In genomic region chr3:107873335-107874251, GRCm38 (mm10) we compare ENCODE assay signal across 21 mouse cellular contexts. TPM values are rescaled to one million over a fixed set of nuclear protein-coding genes. Genes with fewer than 3 reads are reported as not detected.
DNase-seq lines count a peak whose midpoint lies in the region; ATAC-seq and TF ChIP-seq lines count a peak whose summit lies in the region.
"Had no signal": no experiment of that assay in that cellular context is flagged by ENCODE, and none has a peak within 500 bp of the region (broad histone marks: within the 10 kb centered on the region; RNA-seq: fewer than 3 reads in every experiment).

No protein-coding gene starts in this region.

- H3K79me2 ChIP-seq in liver, adult 2 months (ENCODE audit: control insufficient read depth, insufficient read depth, low read length), result no peaks in the 10 kb centered on the region

- no peak overlapping the region for H3K9ac ChIP-seq in forebrain, embryonic 16.5 days (replicated peaks; ENCODE audit: low read depth, low read length)
- no peak overlapping the region for H3K9ac ChIP-seq in liver, adult 2 months (ENCODE audit: low read depth, low read length)
- H3K9ac ChIP-seq in liver, embryonic 12.5 days, result no peak overlapping the region
- 0 out of 2 replicates have a peak overlapping the region, but pooled peaks have one; percentile 10 for H3K9ac ChIP-seq in intestine, embryonic 15.5 days
- H3K9ac ChIP-seq in heart, embryonic 11.5 days (ENCODE audit: low read depth, low read length), result no peak overlapping the region
- H3K9ac ChIP-seq: embryonic facial prominence, embryonic 12.5 days; hindbrain, embryonic 15.5 days; limb, embryonic 12.5 days; neural tube, embryonic 12.5 days had no signal

- DNase-seq in forebrain, embryonic 10.5 days (ENCODE audit: extremely low spot score, low spot score), result no peak
- peak; percentile 64 for DNase-seq in liver, adult 2 months (ENCODE audit: extremely low read depth, low read depth, low spot score)
- no peak for DNase-seq in limb, embryonic 10.5 days (ENCODE audit: low spot score)
- no peak for DNase-seq in gastrocnemius, adult 8-10 months (ENCODE audit: low spot score in 2 of 2)
- DNase-seq: cerebellum, adult 11-12 months; thymus, postnatal 36 days had no signal

- peak overlapping the region; percentile 26; the same call in 1 of the 2 replicates for H3K27ac ChIP-seq in forebrain, embryonic 10.5 days
- no peak overlapping the region for H3K27ac ChIP-seq in forebrain, embryonic 16.5 days (ENCODE audit: low read length)
- H3K27ac ChIP-seq in liver, adult 2 months (replicated peaks; ENCODE audit: insufficient read depth, low read depth, low read length), result no peak overlapping the region
- H3K27ac ChIP-seq in liver, embryonic 12.5 days, result no peak overlapping the region
- peak overlapping the region; percentile 89 for H3K27ac ChIP-seq in intestine, embryonic 15.5 days
- peak overlapping the region; percentile 30; the same call in 1 of the 2 replicates for H3K27ac ChIP-seq in limb, embryonic 10.5 days
- H3K27ac ChIP-seq in heart, embryonic 11.5 days (ENCODE audit: low read depth, low read length), result no peak overlapping the region
- H3K27ac ChIP-seq: embryonic facial prominence, embryonic 12.5 days; hindbrain, embryonic 15.5 days; left cerebral cortex, adult 2 months; limb, embryonic 12.5 days; neural tube, embryonic 12.5 days had no signal

- H3K36me3 ChIP-seq in forebrain, embryonic 10.5 days (replicated peaks), result no peaks in the 10 kb centered on the region
- H3K36me3 ChIP-seq in forebrain, embryonic 16.5 days (ENCODE audit: control insufficient read depth, insufficient read depth), result no peaks in the 10 kb centered on the region
- H3K36me3 ChIP-seq in liver, adult 2 months (ENCODE audit: control insufficient read depth, insufficient read depth, low read length), result no peaks in the 10 kb centered on the region
- H3K36me3 ChIP-seq in liver, embryonic 12.5 days, result no peaks in the 10 kb centered on the region
- no peaks in the 10 kb centered on the region for H3K36me3 ChIP-seq in intestine, embryonic 15.5 days
- no peaks in the 10 kb centered on the region for H3K36me3 ChIP-seq in limb, embryonic 10.5 days
- H3K36me3 ChIP-seq in heart, embryonic 11.5 days (ENCODE audit: control insufficient read depth, insufficient read depth, low read length), result no peaks in the 10 kb centered on the region
- H3K36me3 ChIP-seq: embryonic facial prominence, embryonic 12.5 days; hindbrain, embryonic 15.5 days; limb, embryonic 12.5 days; neural tube, embryonic 12.5 days had no signal

- TF ChIP-seq CTCF in liver, adult 2 months (IDR thresholded peaks at IDR 0.05; ENCODE audit: low read depth, low read length), result no peak

- TF ChIP-seq POLR2A in liver, adult 2 months (IDR thresholded peaks at IDR 0.05; ENCODE audit: extremely low read depth, insufficient read depth, low read length), result no peak

- 75% methylated on average over 24 of the region's 24 CpGs for WGBS in forebrain, embryonic 10.5 days
- WGBS in forebrain, embryonic 16.5 days, result 73% methylated on average over 24 of the region's 24 CpGs
- 72% methylated on average over 24 of the region's 24 CpGs for WGBS in liver, adult 2 months
- 68% methylated on average over 24 of the region's 24 CpGs for WGBS in liver, embryonic 12.5 days (ENCODE audit: insufficient replicate concordance)
- 49% methylated on average over 24 of the region's 24 CpGs for WGBS in intestine, embryonic 15.5 days
- WGBS in limb, embryonic 10.5 days, result 80% methylated on average over 24 of the region's 24 CpGs
- WGBS in heart, embryonic 11.5 days (ENCODE audit: insufficient replicate concordance), result 58% methylated on average over 24 of the region's 24 CpGs

- no peaks in the 10 kb centered on the region; the same call in 1 of the 2 replicates for H3K27me3 ChIP-seq in forebrain, embryonic 10.5 days (ENCODE audit: poor library complexity, severe bottlenecking)
- no peaks in the 10 kb centered on the region for H3K27me3 ChIP-seq in forebrain, embryonic 16.5 days (replicated peaks; ENCODE audit: control insufficient read depth, insufficient read depth, low read length)
- no peaks in the 10 kb centered on the region for H3K27me3 ChIP-seq in liver, adult 2 months (ENCODE audit: control insufficient read depth, insufficient read depth, low read length)
- H3K27me3 ChIP-seq in liver, embryonic 12.5 days (replicated peaks), result no peaks in the 10 kb centered on the region
- H3K27me3 ChIP-seq in intestine, embryonic 15.5 days (replicated peaks), result no peaks in the 10 kb centered on the region
- no peaks in the 10 kb centered on the region for H3K27me3 ChIP-seq in limb, embryonic 10.5 days (ENCODE audit: low read depth, poor library complexity, severe bottlenecking)
- H3K27me3 ChIP-seq in heart, embryonic 11.5 days (ENCODE audit: control insufficient read depth, insufficient read depth, low read length), result no peaks in the 10 kb centered on the region
- H3K27me3 ChIP-seq: embryonic facial prominence, embryonic 12.5 days; hindbrain, embryonic 15.5 days; limb, embryonic 12.5 days; neural tube, embryonic 12.5 days had no signal

- no peak for ATAC-seq in forebrain, embryonic 16.5 days
- ATAC-seq in liver, embryonic 12.5 days, result no peak
- peak; percentile 87 for ATAC-seq in intestine, embryonic 15.5 days
- no peak for ATAC-seq in heart, embryonic 11.5 days (replicated peaks; ENCODE audit: insufficient number of reproducible peaks, low FRiP score, low TSS enrichment)
- ATAC-seq: lung, postnatal 0 days had no signal

- H3K4me2 ChIP-seq in forebrain, embryonic 16.5 days (ENCODE audit: low read length), result no peak overlapping the region
- H3K4me2 ChIP-seq in liver, embryonic 12.5 days, result no peak overlapping the region
- peak overlapping the region; percentile 47 for H3K4me2 ChIP-seq in intestine, embryonic 15.5 days (replicated peaks)
- H3K4me2 ChIP-seq in heart, embryonic 11.5 days, result no peak overlapping the region
- H3K4me2 ChIP-seq: embryonic facial prominence, embryonic 12.5 days; hindbrain, embryonic 15.5 days; limb, embryonic 12.5 days; neural tube, embryonic 12.5 days had no signal

- H3K4me1 ChIP-seq in forebrain, embryonic 10.5 days, result peaks cover 16% of the 10 kb centered on the region
- peaks cover 8% of the 10 kb centered on the region for H3K4me1 ChIP-seq in forebrain, embryonic 16.5 days (replicated peaks; ENCODE audit: control insufficient read depth, insufficient read depth, low read length)
- no peaks in the 10 kb centered on the region for H3K4me1 ChIP-seq in liver, adult 2 months (ENCODE audit: control insufficient read depth, insufficient read depth, low read length)
- H3K4me1 ChIP-seq in liver, embryonic 12.5 days, result peaks cover 4% of the 10 kb centered on the region; the same call in 1 of the 2 replicates
- H3K4me1 ChIP-seq in intestine, embryonic 15.5 days (replicated peaks), result peaks cover 22% of the 10 kb centered on the region
- peaks cover 10% of the 10 kb centered on the region; the same call in 1 of the 2 replicates for H3K4me1 ChIP-seq in limb, embryonic 10.5 days
- H3K4me1 ChIP-seq in heart, embryonic 11.5 days (ENCODE audit: control insufficient read depth, insufficient read depth, low read length), result peaks cover 8% of the 10 kb centered on the region; the same call in 1 of the 2 replicates

- H3K9me3 ChIP-seq in forebrain, embryonic 10.5 days, result no peaks in the 10 kb centered on the region
- H3K9me3 ChIP-seq in forebrain, embryonic 16.5 days (ENCODE audit: control insufficient read depth, low read length), result no peaks in the 10 kb centered on the region
- no peaks in the 10 kb centered on the region for H3K9me3 ChIP-seq in liver, embryonic 12.5 days (replicated peaks)
- no peaks in the 10 kb centered on the region for H3K9me3 ChIP-seq in intestine, embryonic 15.5 days
- H3K9me3 ChIP-seq in limb, embryonic 10.5 days (replicated peaks), result no peaks in the 10 kb centered on the region
- no peaks in the 10 kb centered on the region for H3K9me3 ChIP-seq in heart, embryonic 11.5 days (replicated peaks; ENCODE audit: control insufficient read depth, low read length)
- H3K9me3 ChIP-seq: embryonic facial prominence, embryonic 12.5 days; hindbrain, embryonic 15.5 days; limb, embryonic 12.5 days; neural tube, embryonic 12.5 days had no signal

- H3K4me3 ChIP-seq in forebrain, embryonic 10.5 days, result no peak overlapping the region
- H3K4me3 ChIP-seq in forebrain, embryonic 16.5 days (replicated peaks; ENCODE audit: low read length), result no peak overlapping the region
- no peak overlapping the region for H3K4me3 ChIP-seq in liver, adult 2 months (ENCODE audit: insufficient read depth, low read depth, low read length)
- H3K4me3 ChIP-seq in liver, embryonic 12.5 days, result no peak overlapping the region
- peak overlapping the region; percentile 31 for H3K4me3 ChIP-seq in intestine, embryonic 15.5 days (replicated peaks)
- no peak overlapping the region for H3K4me3 ChIP-seq in limb, embryonic 10.5 days
- no peak overlapping the region for H3K4me3 ChIP-seq in heart, embryonic 11.5 days (ENCODE audit: low read depth, low read length)
- H3K4me3 ChIP-seq: embryonic facial prominence, embryonic 12.5 days; hindbrain, embryonic 15.5 days; left cerebral cortex, adult 2 months; limb, embryonic 12.5 days; neural tube, embryonic 12.5 days had no signal

RNA-seq across cellular contexts. Expression of gene Eps8l3, which starts 3.4 kb away (rescaled TPM):
- polyA plus RNA-seq in forebrain, embryonic 10.5 days (2016; fragmentation: Nextera tagmentation; extraction: Ambion mirVana), result not detected in 2 replicates
- polyA plus RNA-seq in forebrain, embryonic 16.5 days (2015; fragmentation: Nextera tagmentation; extraction: Ambion mirVana), result not detected in 2 replicates
- total RNA-seq in liver, adult 2 months (2014; rRNA removed), result under 0.01 TPM in 1 of 2 replicates, not detected in the other
- polyA plus RNA-seq in liver, adult 2 months (2012; rRNA removed), result 0.06 and 0.07 TPM in 2 replicates
- not detected in 2 replicates for polyA plus RNA-seq in liver, embryonic 12.5 days (2016; fragmentation: Nextera tagmentation; extraction: Ambion mirVana)
- 164 and 180 TPM in 2 replicates for polyA plus RNA-seq in intestine, embryonic 15.5 days (2015; fragmentation: Nextera tagmentation; extraction: Ambion mirVana)
- not detected in 2 replicates for polyA plus RNA-seq in limb, embryonic 10.5 days (2016; fragmentation: Nextera tagmentation; extraction: Ambion mirVana)
- not detected in 2 replicates for polyA plus RNA-seq in heart, embryonic 11.5 days (2014; fragmentation: Nextera tagmentation; extraction: Ambion mirVana)
- not detected for total RNA-seq in gastrocnemius, adult 8-10 months (2022)
- total RNA-seq: gastrocnemius, postnatal 4 days; left cerebral cortex, adult 2 months; megakaryocyte, adult 5-6 weeks had no signal
- polyA plus RNA-seq: brain, embryonic 14.5 days; embryonic facial prominence, embryonic 12.5 days; forebrain, embryonic 11.5 days; heart, postnatal 0 days; hindbrain, embryonic 15.5 days; limb, embryonic 12.5 days; lung, postnatal 0 days; neural tube, embryonic 12.5 days had no signal

RNA-seq across cellular contexts. Expression of gene Gstm5, which starts 22.0 kb away (rescaled TPM):
- polyA plus RNA-seq in forebrain, embryonic 10.5 days (2016; fragmentation: Nextera tagmentation; extraction: Ambion mirVana), result 225 and 235 TPM in 2 replicates
- 173 and 174 TPM in 2 replicates for polyA plus RNA-seq in forebrain, embryonic 16.5 days (2015; fragmentation: Nextera tagmentation; extraction: Ambion mirVana)
- 17.9 and 21.8 TPM in 2 replicates for total RNA-seq in liver, adult 2 months (2014; rRNA removed)
- 11.4 and 12.5 TPM in 2 replicates for polyA plus RNA-seq in liver, adult 2 months (2012; rRNA removed)
- 121 and 124 TPM in 2 replicates for polyA plus RNA-seq in liver, embryonic 12.5 days (2016; fragmentation: Nextera tagmentation; extraction: Ambion mirVana)
- polyA plus RNA-seq in intestine, embryonic 15.5 days (2015; fragmentation: Nextera tagmentation; extraction: Ambion mirVana), result 173 and 186 TPM in 2 replicates
- polyA plus RNA-seq in limb, embryonic 10.5 days (2016; fragmentation: Nextera tagmentation; extraction: Ambion mirVana), result 198 and 203 TPM in 2 replicates
- 131 TPM in 2 replicates for polyA plus RNA-seq in heart, embryonic 11.5 days (2014; fragmentation: Nextera tagmentation; extraction: Ambion mirVana)
- total RNA-seq in gastrocnemius, adult 8-10 months (2022), result 10 to 100 TPM; 86.8 to 93.3 (median 88.1) TPM

RNA-seq across cellular contexts. Expression of gene Gstm7, which starts 58.0 kb away (rescaled TPM):
- 17.7 and 19.5 TPM in 2 replicates for polyA plus RNA-seq in forebrain, embryonic 10.5 days (2016; fragmentation: Nextera tagmentation; extraction: Ambion mirVana)
- 65.5 and 70.7 TPM in 2 replicates for polyA plus RNA-seq in forebrain, embryonic 16.5 days (2015; fragmentation: Nextera tagmentation; extraction: Ambion mirVana)
- 69.8 and 99.1 TPM in 2 replicates for total RNA-seq in liver, adult 2 months (2014; rRNA removed)
- polyA plus RNA-seq in liver, adult 2 months (2012; rRNA removed), result 108 and 130 TPM in 2 replicates
- polyA plus RNA-seq in liver, embryonic 12.5 days (2016; fragmentation: Nextera tagmentation; extraction: Ambion mirVana), result 8.1 and 8.9 TPM in 2 replicates
- polyA plus RNA-seq in intestine, embryonic 15.5 days (2015; fragmentation: Nextera tagmentation; extraction: Ambion mirVana), result 26.1 and 32.5 TPM in 2 replicates
- polyA plus RNA-seq in limb, embryonic 10.5 days (2016; fragmentation: Nextera tagmentation; extraction: Ambion mirVana), result 12.2 and 26.0 TPM in 2 replicates
- 17.2 and 20.3 TPM in 2 replicates for polyA plus RNA-seq in heart, embryonic 11.5 days (2014; fragmentation: Nextera tagmentation; extraction: Ambion mirVana)
- 10 to 100 TPM in 2 of 4 experiments, 1 to 10 TPM in 2; 7.4 to 17.1 (median 10.1) TPM for total RNA-seq in gastrocnemius, adult 8-10 months (2022)

Comparison
In these comparisons a context has a peak if more than half of its experiments do, and no peak if none do; other contexts are left out.
1. H3K27ac ChIP-seq: peak in forebrain, embryonic 10.5 days (single experiment), intestine, embryonic 15.5 days (single experiment) and limb, embryonic 10.5 days (single experiment); none in forebrain, embryonic 16.5 days (single experiment), liver, adult 2 months (single experiment), liver, embryonic 12.5 days (single experiment) and heart, embryonic 11.5 days (single experiment).
2. RNA of gene Eps8l3, which starts 3.4 kb away (polyA plus RNA-seq): 164 to 180 TPM in intestine, embryonic 15.5 days; not detected in forebrain, embryonic 10.5 days, 0.06 to 0.07 TPM in liver, adult 2 months, not detected in forebrain, embryonic 16.5 days, not detected in liver, embryonic 12.5 days, not detected in limb, embryonic 10.5 days and not detected in heart, embryonic 11.5 days; every median in the first group is over 100 times any median in the second.